Mouse (Mus musculus) lung, embryonic 14.5 days (tissue): ENCODE data around the gene Zfp358. TPM values are rescaled to one million over a fixed set of nuclear protein-coding genes. Genes with fewer than 3 reads are reported as not detected.

Experiments
- ATAC-seq: fragments of 200-750 bp; cut with Nextera tagmentation; 2 replicates; pipeline ENCODE4 v1.8.0; 2017; ENCODE audit warnings: mild to moderate bottlenecking, moderate TSS enrichment, moderate library complexity; ENCODE audit not compliant: insufficient read depth
- DNase-seq: peaks from one replicate; pipeline ENCODE4 v3.0.0-alpha.2; 2015
- H3K27ac ChIP-seq: fragments of 300-500 bp; sonication (generic); 2 replicates; pipeline ENCODE4 v1.5.1; 2014; ENCODE audit warnings: low read depth, mild to moderate bottlenecking, moderate library complexity
- H3K27me3 ChIP-seq: fragments of 300-500 bp; sonication (generic); 2 replicates; pipeline ENCODE4 v1.6.1; 2014; ENCODE audit warnings: low read length, control low read depth; ENCODE audit not compliant: insufficient read depth
- H3K36me3 ChIP-seq: fragments of 300-500 bp; sonication (generic); 2 replicates; pipeline ENCODE4 v1.6.1; 2014; ENCODE audit warnings: control low read depth; ENCODE audit not compliant: insufficient read depth
- H3K4me1 ChIP-seq: fragments of 300-500 bp; sonication (generic); 2 replicates; pipeline ENCODE4 v1.6.1; 2014; ENCODE audit warnings: antibody characterized with exemption, control low read depth; ENCODE audit not compliant: insufficient read depth
- H3K4me2 ChIP-seq: fragments of 300-500 bp; sonication (generic); 2 replicates; pipeline ENCODE4 v1.6.1; 2014; ENCODE audit warnings: mild to moderate bottlenecking
- H3K4me3 ChIP-seq: fragments of 300-500 bp; sonication (generic); 2 replicates; pipeline ENCODE4 v1.5.1; 2014; ENCODE audit warnings: low read depth, low read length
- H3K9ac ChIP-seq: fragments of 300-500 bp; sonication (generic); 2 replicates; pipeline ENCODE4 v1.6.1; 2014
- H3K9me3 ChIP-seq: fragments of 300-500 bp; sonication (generic); 2 replicates; pipeline ENCODE4 v1.6.1; 2016; ENCODE audit warnings: low read depth, low read length, control low read depth
- CTCF ChIP-seq: IDR thresholded peaks from 2 replicates; pipeline ENCODE4 v1.5.1; 2016; ENCODE audit warnings: antibody characterized with exemption, low read depth
- WGBS: fragments of 180-500 bp; shearing (Covaris S2); extraction: QIAGEN DNeasy Blood & Tissue Kit; methylation state at CpG from one replicate; pipeline ENCODE4 v1.1.7; 2014; 5-methylcytosine and 5-hydroxymethylcytosine counted together
- polyA plus RNA-seq: library from polyadenylated mRNA; unstranded; fragments of >200 nt; fragmentation: Nextera tagmentation; extraction: Ambion mirVana; gene quantifications from 2 replicates; pipeline ENCODE4 v1.2.1, GENCODE M21; 2014

The Zfp358 gene
- polyA plus RNA-seq, 1 experiment from 2014 or later = 21.7 TPM

DNA sequence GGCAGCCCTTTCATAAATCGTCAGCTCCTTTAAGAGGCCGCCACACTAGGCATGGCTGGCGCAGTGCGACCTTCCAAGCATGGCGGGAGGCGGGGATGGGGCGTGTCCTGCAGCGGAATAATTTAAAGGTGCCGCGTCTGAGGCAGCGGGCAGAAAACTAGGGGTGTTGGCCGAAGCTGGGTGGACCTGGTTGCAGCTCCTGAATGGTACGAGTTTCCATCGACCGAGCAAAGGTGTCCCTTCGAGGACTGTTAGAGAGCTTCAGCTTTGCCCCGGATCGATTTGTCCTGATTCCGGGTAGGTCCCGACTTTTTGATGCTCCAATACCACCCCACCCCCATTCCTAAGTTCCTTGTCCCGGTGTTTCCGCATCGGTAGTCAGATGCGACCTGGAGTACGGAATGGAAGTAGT, 22.3 kb downstream of the Zfp358 start, which contains the start of gene Pnpla6:
TSS of gene Pnpla6 (plus strand) at position 125 of the 412 bp plus-strand sequence.
- Histone ChIP-seq H3K4me3 (peak within 1 kb of the TSS; percentile 62), H3K36me3 (peaks cover 29% of the 10 kb centered on the region), H3K9me3 (no peaks in the 10 kb centered on the region), H3K9ac (peak within 1 kb of the TSS; percentile 61), H3K4me1 (no peaks in the 10 kb centered on the region), H3K27me3 (no peaks in the 10 kb centered on the region), H3K27ac (peak within 1 kb of the TSS; percentile 47), H3K4me2 (peak within 1 kb of the TSS; percentile 91)
- TF ChIP-seq CTCF = no peak
- WGBS = under 1% methylated on average over 25 of the region's 25 CpGs
- DNase-seq (peak; percentile 92), ATAC-seq (peak; percentile 71)

DNA sequence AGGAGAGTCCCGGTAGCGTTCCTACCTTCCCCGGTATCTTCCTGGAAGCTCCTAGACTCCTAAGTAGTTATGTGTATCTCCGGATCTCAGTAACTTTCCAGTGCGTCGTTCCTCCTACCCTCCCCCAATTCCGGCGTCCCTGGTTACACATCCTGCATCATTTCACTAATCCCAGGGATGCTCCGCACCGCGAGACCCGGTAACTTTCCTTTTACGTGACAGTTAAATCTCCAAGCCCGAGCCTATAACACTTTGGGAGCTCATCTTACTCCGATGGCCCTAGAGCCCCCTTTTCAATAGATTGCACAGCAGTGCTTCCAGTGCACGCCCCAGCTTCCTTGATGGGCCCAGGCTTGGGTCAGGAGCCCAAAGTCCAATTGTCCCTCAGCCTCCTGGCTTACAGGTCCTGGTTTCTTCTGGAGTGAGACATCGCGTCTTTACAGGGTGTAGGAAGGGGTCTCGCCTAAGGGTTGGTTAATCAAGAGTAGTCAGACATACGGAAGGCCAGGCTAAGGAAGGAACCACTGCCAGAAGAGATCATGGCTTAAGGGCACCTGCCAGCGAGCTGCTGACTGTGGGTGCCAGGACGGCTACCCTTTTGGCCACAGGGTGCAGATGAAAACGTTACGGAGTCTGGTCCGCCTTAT, 23.0 kb downstream of the Zfp358 start:
- WGBS = under 1% methylated on average over 25 of the region's 25 CpGs
- DNase-seq (peak; percentile 62), ATAC-seq (peak; percentile 35)
- Histone ChIP-seq H3K27ac (peak overlapping the region; percentile 47), H3K4me2 (peak overlapping the region; percentile 91), H3K4me1 (no peaks in the 10 kb centered on the region), H3K9ac (peak overlapping the region; percentile 61), H3K36me3 (peaks cover 22% of the 10 kb centered on the region), H3K9me3 (no peaks in the 10 kb centered on the region), H3K4me3 (peak overlapping the region; percentile 62), H3K27me3 (no peaks in the 10 kb centered on the region)
- TF ChIP-seq CTCF = no peak

DNA sequence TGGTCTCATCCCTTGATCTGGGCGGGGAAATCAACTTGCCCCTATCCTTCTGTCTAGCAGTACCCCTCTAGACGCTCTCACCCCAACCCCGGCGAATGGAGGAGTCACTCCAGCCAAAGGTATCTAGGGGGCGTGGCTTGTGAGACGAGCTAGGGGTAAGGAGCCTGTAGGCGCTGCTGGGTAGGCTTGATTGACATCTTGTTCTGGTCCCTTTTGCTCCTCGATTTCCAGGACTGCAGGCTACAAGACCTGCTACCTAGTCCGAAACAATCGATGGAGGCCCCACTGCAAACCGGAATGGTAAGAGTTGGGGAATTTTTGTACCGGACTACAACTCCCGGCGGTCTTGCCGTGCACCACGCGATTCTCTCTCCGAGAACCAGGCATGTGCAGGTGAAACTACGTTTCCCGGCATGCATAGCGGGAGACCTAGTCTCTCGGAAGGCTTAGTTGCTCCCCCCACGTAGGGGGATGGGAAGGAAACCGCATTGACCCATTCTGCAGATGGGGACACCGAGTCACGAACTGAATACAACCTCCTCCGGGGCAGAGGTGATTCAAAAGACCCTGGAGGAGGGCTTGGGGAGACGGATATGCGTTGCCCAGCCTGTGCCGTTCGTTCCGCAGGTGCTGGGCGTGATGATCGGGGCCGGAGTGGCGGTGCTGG, 23.6 kb downstream of the Zfp358 start:
- H3K27me3 ChIP-seq = no peaks in the 10 kb centered on the region
- peak overlapping the region; percentile 62 for H3K4me3 ChIP-seq
- peak overlapping the region; percentile 61 for H3K9ac ChIP-seq
- H3K27ac ChIP-seq = peak overlapping the region; percentile 47
- under 1% methylated on average over 36 of the region's 36 CpGs for whole genome bisulfite sequencing
- peak; percentile 88 for ATAC-seq
- H3K4me1 ChIP-seq = no peaks in the 10 kb centered on the region
- no peaks in the 10 kb centered on the region for H3K9me3 ChIP-seq
- peak; percentile 96 for DNase-seq
- TF ChIP-seq CTCF = no peak
- peaks cover 20% of the 10 kb centered on the region for H3K36me3 ChIP-seq
- H3K4me2 ChIP-seq = peak overlapping the region; percentile 91

DNA sequence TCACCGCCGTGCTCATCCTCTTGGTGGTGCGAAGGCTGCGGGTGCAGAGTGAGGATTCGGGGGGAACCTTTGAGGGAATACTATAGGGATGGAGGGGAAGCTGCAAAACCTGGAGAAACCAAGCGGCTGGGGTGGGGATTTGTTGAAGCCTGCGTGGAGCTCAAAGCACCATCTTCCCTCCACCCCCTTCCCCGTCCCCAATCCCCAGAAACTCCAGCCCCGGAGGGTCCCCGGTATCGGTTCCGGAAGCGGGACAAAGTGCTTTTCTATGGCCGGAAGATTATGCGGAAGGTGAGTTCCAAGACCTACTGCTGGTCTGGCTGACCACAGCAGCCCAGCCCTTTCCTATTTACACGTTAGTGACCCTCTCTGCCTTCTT, 24.2 kb downstream of the Zfp358 start:
- H3K4me1 ChIP-seq = no peaks in the 10 kb centered on the region
- no peaks in the 10 kb centered on the region for H3K27me3 ChIP-seq
- no peak for TF ChIP-seq CTCF
- 11% methylated on average over 16 of the region's 16 CpGs for WGBS
- peak; percentile 42 for DNase-seq
- no peak; the same call in 1 of the 2 replicates for ATAC-seq
- H3K9me3 ChIP-seq = no peaks in the 10 kb centered on the region
- H3K27ac ChIP-seq = peak overlapping the region; percentile 27; the same call in 1 of the 2 replicates
- peak overlapping the region; percentile 91 for H3K4me2 ChIP-seq
- peak overlapping the region; percentile 62 for H3K4me3 ChIP-seq
- H3K9ac ChIP-seq = peak overlapping the region; percentile 61
- H3K36me3 ChIP-seq = peaks cover 23% of the 10 kb centered on the region

DNA sequence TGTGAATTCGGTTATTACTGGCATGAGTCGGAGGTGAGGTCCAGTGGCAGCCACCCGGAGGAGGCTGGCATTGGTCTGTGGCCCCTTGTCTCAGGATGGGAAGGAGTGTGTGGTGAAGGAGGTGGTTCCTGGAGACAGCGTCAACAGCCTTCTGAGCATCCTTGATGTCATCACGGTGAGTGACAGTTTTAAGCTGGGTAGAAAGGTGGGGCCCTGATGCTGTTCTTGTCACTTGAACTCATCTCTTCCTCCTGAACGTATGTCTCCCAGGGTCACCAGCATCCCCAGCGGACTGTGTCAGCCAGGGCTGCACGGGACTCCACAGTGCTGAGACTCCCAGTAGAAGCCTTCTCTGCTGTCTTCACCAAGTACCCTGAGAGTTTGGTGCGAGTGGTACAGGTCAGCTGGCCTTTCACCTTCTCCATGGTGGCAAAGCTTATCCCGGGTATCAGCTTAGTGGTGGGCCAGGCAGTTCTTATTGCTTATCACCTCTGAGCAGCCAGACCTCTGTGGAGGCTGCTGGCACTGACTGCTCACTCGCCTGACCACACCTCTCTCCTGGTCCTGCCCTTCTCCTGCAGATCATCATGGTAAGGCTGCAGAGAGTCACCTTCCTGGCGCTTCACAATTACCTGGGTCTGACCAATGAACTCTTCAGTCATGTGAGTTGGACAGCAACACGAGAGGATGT, 29.2 kb downstream of the Zfp358 start:
- WGBS = 86% methylated on average over 13 of the region's 13 CpGs
- TF ChIP-seq CTCF = no peak
- no peak for DNase-seq
- H3K4me1 ChIP-seq = no peaks in the 10 kb centered on the region
- no peak overlapping the region for H3K27ac ChIP-seq
- no peak overlapping the region for H3K9ac ChIP-seq
- no peak overlapping the region for H3K4me3 ChIP-seq
- no peak for ATAC-seq
- H3K9me3 ChIP-seq = no peaks in the 10 kb centered on the region
- H3K27me3 ChIP-seq = no peaks in the 10 kb centered on the region
- no peak overlapping the region for H3K4me2 ChIP-seq
- H3K36me3 ChIP-seq = peaks cover 46% of the 10 kb centered on the region

DNA sequence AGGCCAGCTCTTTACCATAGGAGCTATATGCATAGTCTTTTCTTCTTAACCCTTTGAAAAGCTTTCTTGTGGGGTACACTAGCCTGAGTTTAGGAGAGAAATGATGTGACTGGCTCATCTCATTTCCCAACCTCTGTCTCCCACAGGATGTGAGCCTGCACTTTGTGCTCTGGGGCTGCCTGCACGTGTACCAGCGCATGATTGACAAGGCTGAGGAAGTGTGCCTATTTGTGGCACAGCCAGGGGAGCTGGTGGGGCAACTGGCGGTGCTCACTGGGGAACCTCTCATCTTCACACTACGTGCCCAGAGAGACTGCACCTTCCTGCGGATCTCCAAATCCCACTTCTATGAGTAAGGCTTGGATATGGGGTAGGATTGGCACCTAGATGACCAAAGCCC, 37.9 kb downstream of the Zfp358 start:
- no peak for DNase-seq
- ATAC-seq = no peak
- Histone ChIP-seq H3K4me1 (no peaks in the 10 kb centered on the region), H3K9ac (no peak overlapping the region), H3K27ac (no peak overlapping the region), H3K4me3 (no peak overlapping the region), H3K36me3 (peaks cover 42% of the 10 kb centered on the region; the same call in 1 of the 2 replicates), H3K27me3 (no peaks in the 10 kb centered on the region), H3K9me3 (no peaks in the 10 kb centered on the region), H3K4me2 (no peak overlapping the region)
- TF ChIP-seq CTCF = no peak
- WGBS = 87% methylated on average over 5 of the region's 5 CpGs

DNA sequence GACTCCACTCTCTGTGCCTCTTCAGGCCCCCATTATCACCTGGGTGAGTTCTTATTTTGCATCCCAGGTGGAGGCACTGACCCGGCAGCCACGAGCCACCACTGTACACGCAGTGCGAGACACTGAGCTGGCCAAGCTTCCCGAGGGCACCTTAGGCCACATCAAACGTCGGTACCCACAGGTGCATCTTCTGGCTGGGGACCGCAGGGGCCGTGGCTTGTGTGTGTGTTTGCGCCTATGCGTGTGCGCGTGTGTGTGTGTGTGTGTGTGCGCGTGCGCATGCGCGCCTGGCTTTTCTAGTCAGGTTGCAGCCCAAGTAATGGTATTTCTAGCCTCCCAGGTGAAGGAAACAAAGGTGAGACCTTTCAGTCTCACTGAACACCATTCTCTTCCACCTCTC, 39.0 kb downstream of the Zfp358 start:
- Histone ChIP-seq H3K4me1 (no peaks in the 10 kb centered on the region), H3K36me3 (peaks cover 45% of the 10 kb centered on the region), H3K27me3 (no peaks in the 10 kb centered on the region), H3K4me2 (no peak overlapping the region), H3K4me3 (no peak overlapping the region), H3K9me3 (no peaks in the 10 kb centered on the region), H3K27ac (no peak overlapping the region), H3K9ac (no peak overlapping the region)
- ATAC-seq (no peak), DNase-seq (no peak)
- TF ChIP-seq CTCF = no peak
- 89% methylated on average over 18 of the region's 18 CpGs for WGBS
